Mouse (Mus musculus): ENCODE measurements around the gene Ttc9c.

GRCm38 (mm10) chr19:8803879-8804660, 15.1 kb downstream of the Ttc9c start:
- TF ChIP-seq CTCF (IDR thresholded peaks at IDR 0.05; ENCODE audit: borderline replicate concordance, insufficient read depth, low read depth, low read length), result no peak
- no peak for TF ChIP-seq POLR2A (IDR thresholded peaks at IDR 0.05; ENCODE audit: borderline replicate concordance, insufficient read depth, low read length)
